Mouse (Mus musculus) heart, postnatal 14 days (tissue): Measurements from ENCODE around the gene Rbck1. TPM values are rescaled to one million over a fixed set of nuclear protein-coding genes. Genes with fewer than 3 reads are reported as not detected.
"Not testable (repeated sequence)": the region's sequence is repeated elsewhere in the genome, so short reads cannot be mapped to it uniquely, and the experiment has no call there.

Source experiments
- DNase-seq, 2 experiments: peaks; one replicate each; pipeline ENCODE4 v3.0.0; 2021 to 2022
- intact Hi-C: fragments of 180-260 bp; cut with DNase I; formaldehyde crosslinking; loops from one replicate; pipeline ENCODE4 v1.15.1; 2025
- total RNA-seq, 2 experiments: library from RNA; stranded (reverse); gene quantifications; 2 replicates each; pipeline ENCODE4 v1.2.3; 2021

The Rbck1 gene
- total RNA-seq, 2 experiments from 2014 or later: 69.1 to 71.2 TPM

DNA sequence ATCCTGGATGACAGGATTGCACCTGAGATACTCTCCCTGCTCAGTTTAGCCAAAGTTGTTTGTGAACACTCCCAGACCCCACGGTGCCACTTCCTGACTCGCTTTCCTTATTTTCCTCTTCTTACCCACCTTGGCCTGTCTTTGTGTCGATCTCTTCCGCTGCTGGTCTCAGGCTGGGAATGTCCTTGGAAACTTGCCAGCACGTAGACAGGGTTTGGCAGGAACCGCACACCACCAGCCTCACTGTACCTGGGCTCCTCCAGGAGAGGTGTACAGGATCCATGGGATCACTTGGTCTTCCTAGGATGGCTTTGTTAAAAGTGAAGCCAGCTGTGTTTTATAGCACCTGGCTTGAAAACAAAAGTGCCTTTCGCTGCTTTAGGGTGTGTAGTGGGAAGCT, 19.5 kb downstream of the Rbck1 start:
- no peak for DNase-seq
- intact Hi-C loops: no loop called here

DNA sequence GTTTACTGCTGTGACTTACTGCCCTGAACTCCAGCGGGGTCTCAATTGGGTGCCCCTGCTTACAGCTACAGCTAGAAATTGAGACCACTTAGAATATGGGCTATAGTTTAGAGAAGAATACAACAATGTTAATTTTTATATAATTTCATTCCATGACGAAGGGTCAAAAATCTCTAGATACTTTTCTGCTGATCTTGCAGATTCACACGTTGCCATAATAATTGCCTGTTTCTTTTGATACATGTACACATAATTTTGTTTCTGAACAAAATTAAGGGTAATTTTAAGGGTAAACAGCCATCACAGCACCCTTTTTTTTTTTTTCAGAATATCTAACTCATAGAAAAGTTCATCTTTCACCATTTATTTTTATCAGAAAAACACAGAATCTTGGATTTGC, 25.3 kb downstream of the Rbck1 start:
- intact Hi-C loops: no loop called here

DNA sequence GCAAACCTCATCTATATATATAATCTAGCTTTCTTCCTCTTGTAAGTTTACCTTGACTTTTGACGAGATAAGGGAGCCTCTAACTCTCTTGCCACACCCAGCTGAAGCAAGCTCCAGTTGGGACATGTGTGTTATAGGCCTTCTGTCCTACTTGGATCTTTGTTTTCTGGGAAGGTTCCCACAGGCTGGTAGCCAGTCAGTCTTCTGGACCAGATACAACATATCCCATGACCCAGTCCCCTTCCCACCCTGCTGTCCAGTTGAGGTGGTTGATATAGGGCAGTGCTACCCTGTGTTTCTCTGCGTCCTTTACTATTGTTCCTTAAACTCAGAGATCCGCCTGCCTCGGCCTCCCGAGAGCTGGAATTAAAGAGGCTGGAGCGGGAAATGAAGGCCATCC, 27.0 kb downstream of the Rbck1 start:
- DNase-seq: no peak
- intact Hi-C loops: no loop called here

More for the DNA sequence above, 25.3 kb downstream of the Rbck1 start:
- DNase-seq: no peak

DNA sequence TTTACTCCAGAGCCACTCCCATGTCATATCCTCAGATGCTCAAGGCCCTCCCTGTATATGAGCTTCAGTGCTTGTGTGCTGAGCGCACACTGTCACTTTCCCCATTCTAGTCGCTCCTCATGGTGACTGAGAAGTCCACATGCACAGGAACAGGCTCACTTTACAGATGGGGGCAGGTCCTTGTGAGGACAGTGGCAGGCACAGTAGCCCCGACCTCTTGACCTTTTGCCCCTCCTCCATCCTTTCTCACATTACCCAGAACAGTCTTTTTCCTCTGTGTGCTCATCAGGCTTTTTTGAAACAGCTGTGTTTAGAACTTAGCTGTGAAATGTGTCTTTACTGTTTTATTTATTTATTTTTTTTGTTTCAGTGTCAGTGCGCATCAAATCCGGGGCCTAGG, 28.7 kb downstream of the Rbck1 start:
- no peak for DNase-seq
- intact Hi-C loops: no loop called here

DNA sequence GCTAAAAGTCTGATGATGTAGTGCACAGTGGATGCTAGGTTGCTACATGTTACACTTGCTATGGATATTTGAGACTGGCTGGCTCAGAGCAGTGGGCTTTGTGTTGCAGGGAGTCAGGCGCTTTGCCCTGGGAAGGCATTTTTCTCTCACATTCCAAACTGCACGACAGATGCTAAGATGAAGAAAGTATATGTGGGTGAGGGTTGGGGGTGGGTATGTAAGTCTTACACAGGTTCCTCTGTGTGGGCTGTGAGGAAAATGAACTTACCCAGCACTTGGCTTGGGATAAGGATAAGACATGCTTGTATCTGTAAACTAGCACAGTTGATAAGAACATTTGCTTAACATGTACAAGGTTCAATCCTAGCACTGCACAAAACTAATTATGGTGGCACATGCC, 29.6 kb downstream of the Rbck1 start:
- intact Hi-C loops: no loop called here

DNA sequence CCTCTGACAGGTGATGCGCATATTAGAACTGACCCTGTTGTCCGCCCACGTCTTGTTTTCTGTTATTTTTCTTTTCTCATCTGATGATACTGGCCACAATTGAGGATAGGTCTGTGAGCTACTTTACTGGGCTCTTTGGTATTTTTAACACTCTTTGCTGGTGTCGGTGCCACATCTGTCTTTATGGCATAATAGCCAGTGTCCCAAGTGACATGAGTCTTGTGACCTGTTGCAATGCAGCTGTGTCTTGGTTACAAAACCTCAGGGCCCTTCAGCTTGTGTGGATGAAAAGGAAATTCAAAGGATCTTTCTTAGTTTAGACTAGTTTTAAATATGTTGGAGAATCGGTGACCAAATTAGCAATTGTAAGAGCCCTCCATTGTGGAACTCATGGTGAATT, 37.9 kb downstream of the Rbck1 start:
- DNase-seq: no peak
- intact Hi-C loops: no loop called here

More for the DNA sequence above, 29.6 kb downstream of the Rbck1 start:
- no peak for DNase-seq

DNA sequence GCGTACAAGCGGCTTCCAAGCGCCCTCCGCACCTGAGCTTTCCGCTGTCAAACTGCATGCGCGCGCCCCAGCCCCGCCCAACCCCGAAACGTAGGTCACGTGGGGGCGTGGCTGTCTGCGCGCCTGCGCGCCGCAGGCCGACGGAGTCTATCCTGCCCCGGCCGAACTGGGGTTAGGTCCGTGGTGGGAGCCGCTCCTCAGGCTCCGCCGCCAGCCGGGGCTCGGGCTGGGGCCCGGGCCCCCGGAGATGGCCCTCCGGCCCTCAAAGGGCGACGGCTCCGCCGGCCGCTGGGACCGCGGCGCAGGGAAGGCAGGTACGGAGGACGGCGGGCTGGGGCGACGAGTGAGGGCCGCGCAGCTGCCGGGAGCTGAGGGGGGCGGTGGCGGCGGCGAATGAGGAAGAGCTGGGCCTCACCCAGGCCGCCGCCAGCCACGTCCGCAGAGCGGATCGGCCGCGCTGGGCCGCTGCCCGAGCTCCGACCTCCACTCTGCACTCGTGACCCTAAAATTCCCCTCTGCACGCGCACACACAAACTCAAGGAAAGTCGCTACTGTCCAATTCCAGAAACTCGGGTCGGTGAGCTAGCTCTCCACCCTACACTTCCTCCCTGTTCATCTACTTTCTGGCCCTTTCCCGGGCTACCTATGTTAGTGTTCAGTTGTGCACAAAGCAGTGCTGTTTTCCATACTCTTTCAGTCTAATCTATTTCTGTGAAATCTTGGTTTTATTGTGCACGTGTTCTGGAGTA, 38.6 kb downstream of the Rbck1 start, which contains the start of gene Tbc1d20:
Gene Tbc1d20, plus strand, starts transcription at position 102 of the 749 bp plus-strand sequence.
- intact Hi-C loops: no loop called here
- DNase-seq: peak; percentile 90 to 92

DNA sequence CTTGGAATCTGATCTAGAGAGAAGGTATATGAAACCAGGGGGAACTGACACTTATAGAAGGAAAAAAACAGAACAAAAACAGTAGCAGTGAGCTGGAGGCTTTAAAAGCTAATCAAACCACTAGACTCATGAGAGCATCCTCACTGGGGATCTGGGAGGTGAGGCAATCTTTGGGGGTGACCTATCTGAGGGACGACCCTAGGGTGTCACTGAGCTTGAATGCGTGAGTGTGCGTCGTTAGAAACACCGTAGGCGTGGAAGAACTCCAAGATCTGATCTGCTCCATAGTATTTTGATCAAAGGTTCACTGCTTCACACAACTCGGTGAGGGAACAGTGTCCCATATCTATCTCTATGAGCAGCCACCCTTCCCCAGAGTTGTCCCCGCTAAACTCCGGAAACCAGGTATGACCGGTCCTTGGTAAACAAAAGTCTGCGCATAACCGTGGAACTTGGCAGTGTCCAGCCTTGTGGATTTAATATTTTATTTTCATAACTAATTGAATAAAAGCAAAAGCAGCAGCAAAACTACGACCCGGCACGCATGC, 39.2 kb downstream of the Rbck1 start:
- no peak for DNase-seq
- intact Hi-C loops: no loop called here

DNA sequence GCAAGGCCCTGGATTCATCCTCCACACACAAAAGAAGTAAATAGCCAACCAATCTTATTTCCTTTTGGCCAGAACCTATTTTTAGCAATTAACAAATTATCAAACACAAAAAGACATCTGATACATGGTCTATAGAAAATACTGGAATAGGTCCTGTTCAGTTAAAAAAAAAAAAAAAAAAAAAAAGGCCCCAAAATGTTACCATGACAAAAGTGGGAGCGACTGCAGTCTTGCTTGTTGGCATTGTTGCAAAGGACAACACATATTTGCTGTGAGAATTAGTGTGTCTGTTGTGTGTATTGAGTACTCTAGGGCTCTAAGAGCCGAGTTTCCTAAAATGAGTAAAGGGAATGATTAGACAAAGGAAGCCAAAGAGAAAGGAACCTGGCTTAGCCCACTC, 40.0 kb downstream of the Rbck1 start:
- intact Hi-C loops: no loop called here
- DNase-seq: no peak

DNA sequence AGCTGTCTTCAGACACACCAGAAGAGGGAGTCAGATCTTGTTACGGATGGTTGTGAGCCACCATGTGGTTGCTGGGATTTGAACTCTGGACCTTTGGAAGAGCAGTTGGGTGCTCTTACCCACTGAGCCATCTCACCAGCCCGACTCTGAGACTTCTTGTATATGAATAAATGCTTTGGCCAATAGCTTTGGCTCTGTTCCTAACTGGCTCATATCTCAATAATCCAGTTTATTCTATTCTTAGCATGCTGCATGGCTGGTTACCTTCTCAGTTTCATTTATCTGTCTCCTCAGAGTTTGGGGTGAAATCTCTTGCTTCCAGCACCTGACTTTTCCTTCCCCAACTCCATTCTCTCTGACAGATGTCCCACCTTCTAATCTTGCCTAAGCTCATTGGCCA, 42.8 kb downstream of the Rbck1 start:
- DNase-seq, intact Hi-C loops: not testable (repeated sequence)

DNA sequence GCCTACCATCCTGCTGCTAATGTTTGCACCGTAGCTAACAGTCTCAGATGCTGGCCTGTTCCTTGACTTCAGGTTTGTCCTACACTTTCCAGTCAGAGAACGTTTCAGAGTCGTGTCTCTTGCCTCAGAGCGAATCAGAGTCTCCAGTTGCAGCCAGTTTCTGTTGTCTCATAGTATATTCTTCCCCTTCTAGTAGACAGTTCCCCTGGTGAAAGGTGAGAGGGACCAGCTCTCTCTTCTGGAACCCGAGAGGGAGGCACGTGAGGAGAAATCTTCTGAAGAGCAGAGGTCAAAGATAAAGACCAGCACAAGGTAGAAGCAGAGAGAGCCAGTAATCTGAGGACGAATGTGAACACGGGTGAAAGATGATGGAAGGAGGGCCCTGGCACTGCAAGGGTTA, 44.4 kb downstream of the Rbck1 start:
- intact Hi-C loops: no loop called here
- DNase-seq: no peak

DNA sequence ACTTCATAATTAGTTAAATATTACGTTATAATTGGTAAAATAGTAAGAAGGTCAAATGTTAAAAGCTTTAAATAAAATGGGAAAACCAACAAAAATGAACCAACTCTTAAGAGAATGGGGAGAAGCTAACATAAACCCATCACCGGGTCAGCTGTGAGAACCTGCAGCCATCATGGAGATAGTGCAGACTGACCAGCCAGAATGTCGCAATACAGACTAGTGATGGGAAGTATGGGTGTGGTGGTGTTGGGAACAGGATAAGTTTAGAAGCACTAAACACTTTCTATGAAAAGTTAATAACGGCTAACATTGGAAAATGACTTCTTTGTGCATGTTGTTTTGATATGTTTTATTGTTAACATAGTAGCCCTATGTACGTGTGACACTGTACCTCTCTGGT, 44.9 kb downstream of the Rbck1 start:
- no peak for DNase-seq
- intact Hi-C loops: no loop called here

DNA sequence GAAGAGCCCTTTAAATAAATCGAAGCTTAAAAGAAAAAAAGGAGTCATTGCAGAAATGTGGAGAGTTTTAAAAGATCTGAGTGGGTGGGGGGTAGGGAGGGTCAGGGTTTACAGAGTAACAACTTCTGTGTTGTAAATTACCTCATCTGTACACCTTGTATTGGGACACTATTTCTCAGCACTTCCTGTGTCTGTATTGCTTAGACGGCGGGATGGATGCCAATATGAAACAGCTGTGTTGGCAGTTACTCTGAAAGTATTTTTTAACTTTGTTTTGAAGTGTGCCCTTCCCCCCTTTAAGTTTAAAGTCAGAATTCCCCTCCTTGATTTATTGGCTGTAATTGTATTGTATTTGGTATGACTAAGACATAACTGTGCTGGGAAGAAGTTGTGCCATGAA, 51.0 kb downstream of the Rbck1 start:
- peak; percentile 9 to 16 for DNase-seq
- intact Hi-C loops: no loop called here

DNA sequence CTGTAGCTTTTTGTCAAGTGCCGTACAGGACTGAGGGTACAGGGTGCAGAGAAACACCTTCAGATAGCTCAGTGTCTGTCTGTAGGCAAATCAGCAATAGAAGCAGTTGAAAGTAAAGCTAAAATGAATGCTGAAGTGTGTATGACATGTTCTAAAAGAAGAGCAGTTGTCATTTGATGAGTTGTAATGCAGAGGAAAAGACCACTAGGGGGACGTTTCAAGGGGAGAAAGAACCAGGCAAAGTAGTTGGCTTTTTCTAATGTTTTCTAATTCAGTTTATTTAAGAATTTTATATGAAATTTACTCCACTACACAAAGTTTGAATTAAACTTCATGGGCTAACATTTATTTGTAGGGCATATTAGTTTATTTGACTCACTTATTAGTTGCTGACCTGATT, 58.8 kb downstream of the Rbck1 start:
- no peak for DNase-seq
- intact Hi-C loops: loop anchor here (5.0 kb wide), 1 partner anchor 94 kb away; no protein-coding TSS in a partner anchor

Other genes with a start within 250 kb of the Rbck1 start
- 10 to 100 TPM in 1 of 2 experiments, 1 to 10 TPM in 1; 9.8 to 11.9 TPM for gene Srxn1, start 227.1 kb downstream of the Rbck1 start, total RNA-seq
- gene Tcf15, start 189.1 kb downstream of the Rbck1 start, total RNA-seq: 10 to 100 TPM; 40.0 to 43.0 TPM
- gene Csnk2a1, start 105.8 kb downstream of the Rbck1 start, total RNA-seq: 100 to 1,000 TPM in 1 of 2 experiments, 10 to 100 TPM in 1; 98.1 to 101 TPM
- 10 to 100 TPM; 47.5 to 52.1 TPM for gene Tbc1d20, start 38.8 kb downstream of the Rbck1 start, total RNA-seq
- gene Trib3, start 11.4 kb upstream of the Rbck1 start, total RNA-seq: 1 to 10 TPM; 3.2 to 3.4 TPM
- not detected for gene Nrsn2, start 44.0 kb upstream of the Rbck1 start, total RNA-seq
- 10 to 100 TPM; 14.4 to 15.5 TPM for gene Sox12, start 65.4 kb upstream of the Rbck1 start, total RNA-seq
- 10 to 100 TPM; 12.0 TPM for gene Zcchc3, start 82.4 kb upstream of the Rbck1 start, total RNA-seq
- 1 to 10 TPM; 2.6 to 2.7 TPM for gene 6820408C15Rik, start 82.9 kb upstream of the Rbck1 start, total RNA-seq
- gene Defb23, start 132.0 kb upstream of the Rbck1 start, total RNA-seq: not detected
- not detected for gene Defb20, start 144.4 kb upstream of the Rbck1 start, total RNA-seq
- not detected for gene Defb22, start 157.5 kb upstream of the Rbck1 start, total RNA-seq
- not detected for gene Defb26, start 179.0 kb upstream of the Rbck1 start, total RNA-seq
- gene Defb28, start 185.6 kb upstream of the Rbck1 start, total RNA-seq: not detected
- not detected for gene Defb29, start 207.4 kb upstream of the Rbck1 start, total RNA-seq
- not detected for gene Gm17416, start 236.7 kb upstream of the Rbck1 start, total RNA-seq
- not detected for gene Defb21, start 240.1 kb upstream of the Rbck1 start, total RNA-seq
- gene Defb19, start 247.7 kb upstream of the Rbck1 start, total RNA-seq: not detected